Mouse (Mus musculus): ENCODE results near the gene Med11.
"Not testable (repeated sequence)": the region's sequence is repeated elsewhere in the genome, so short reads cannot be mapped to it uniquely, and the experiment has no call there.

The Med11 gene

GRCm38 (mm10) chr11:70451797-70452498 lies at the start of gene Med11:
Gene Med11, plus strand, starts transcription at chr11:70451919.
- in situ Hi-C loops (cut with MboI, MseI), result no loop called here

- in situ Hi-C loops (cut with MboI, MseI), result no loop called here
Observed at GRCm38 (mm10) chr11:70403598-70403997, 48.1 kb upstream of the Med11 start.

GRCm38 (mm10) chr11:70409594-70410296 lies 42.0 kb upstream of the Med11 start, which contains the start of gene Pelp1:
Gene Pelp1, minus strand, starts transcription at chr11:70410031.
- in situ Hi-C loops (cut with MboI, MseI), result loop anchor here (5.0 kb wide), 2 partner anchors 93 to 203 kb away; no protein-coding TSS in a partner anchor

GRCm38 (mm10) chr11:70410297-70410643 lies 41.4 kb upstream of the Med11 start:
- in situ Hi-C loops (cut with MboI, MseI), result loop anchor here (5.0 kb wide), 2 partner anchors 92 to 202 kb away; no protein-coding TSS in a partner anchor

- in situ Hi-C loops (cut with MboI, MseI), result loop anchor here (5.0 kb wide), 2 partner anchors 90 to 200 kb away; no protein-coding TSS in a partner anchor
Observed at GRCm38 (mm10) chr11:70412591-70412990, 39.1 kb upstream of the Med11 start.

GRCm38 (mm10) chr11:70413961-70414360 lies 37.8 kb upstream of the Med11 start:
- in situ Hi-C loops (cut with MboI, MseI), result loop anchor here (5.0 kb wide), 2 partner anchors 88 to 198 kb away; no protein-coding TSS in a partner anchor

GRCm38 (mm10) chr11:70418199-70418598 lies 33.5 kb upstream of the Med11 start:
- in situ Hi-C loops (cut with MboI, MseI), result no loop called here

- in situ Hi-C loops (cut with MboI, MseI), result no loop called here
Observed at GRCm38 (mm10) chr11:70419486-70419885, 32.2 kb upstream of the Med11 start.

GRCm38 (mm10) chr11:70426598-70426997 lies 25.1 kb upstream of the Med11 start:
- in situ Hi-C loops (cut with MboI, MseI), result not testable (repeated sequence)

- in situ Hi-C loops (cut with MboI, MseI), result loop anchor here (5.0 to 10.0 kb wide), 2 partner anchors 76 to 173 kb away; partner anchors contain the start of gene Tm4sf5
Observed at GRCm38 (mm10) chr11:70431574-70431973, 20.1 kb upstream of the Med11 start.

- in situ Hi-C loops (cut with MboI, MseI), result loop anchor here (5.0 to 10.0 kb wide), 2 partner anchors 75 to 173 kb away; partner anchors contain the start of gene Tm4sf5
Observed at GRCm38 (mm10) chr11:70432048-70432894, 19.4 kb upstream of the Med11 start, which contains the start of gene Arrb2. Gene Arrb2, plus strand, starts transcription at chr11:70432635.

- in situ Hi-C loops (cut with MboI, MseI), result loop anchor here (5.0 to 10.0 kb wide), 2 partner anchors 74 to 172 kb away; partner anchors contain the start of gene Tm4sf5
Observed at GRCm38 (mm10) chr11:70432895-70433568, 18.7 kb upstream of the Med11 start.

GRCm38 (mm10) chr11:70433569-70433943 lies 18.2 kb upstream of the Med11 start:
- in situ Hi-C loops (cut with MboI, MseI), result loop anchor here (5.0 to 10.0 kb wide), 2 partner anchors 74 to 171 kb away; partner anchors contain the start of gene Tm4sf5

- in situ Hi-C loops (cut with MboI, MseI), result loop anchor here (5.0 to 10.0 kb wide), 2 partner anchors 73 to 171 kb away; partner anchors contain the start of gene Tm4sf5
Observed at GRCm38 (mm10) chr11:70433951-70434350, 17.8 kb upstream of the Med11 start.

GRCm38 (mm10) chr11:70435476-70435875 lies 16.2 kb upstream of the Med11 start:
- in situ Hi-C loops (cut with MboI, MseI), result loop anchor here (5.0 to 10.0 kb wide), 2 partner anchors 169 to 1338 kb away; partner anchors contain the start of gene Per1

- in situ Hi-C loops (cut with MboI, MseI), result loop anchor here (5.0 to 10.0 kb wide), 2 partner anchors 167 to 1340 kb away; partner anchors contain the start of gene Per1
Observed at GRCm38 (mm10) chr11:70437426-70437825, 14.3 kb upstream of the Med11 start.

- in situ Hi-C loops (cut with MboI, MseI), result loop anchor here (5.0 to 10.0 kb wide), 2 partner anchors 166 to 1342 kb away; partner anchors contain the start of gene Per1
Observed at GRCm38 (mm10) chr11:70438728-70439374, 12.9 kb upstream of the Med11 start.

- in situ Hi-C loops (cut with MboI, MseI), result no loop called here
Observed at GRCm38 (mm10) chr11:70440637-70441036, 11.1 kb upstream of the Med11 start.

GRCm38 (mm10) chr11:70441882-70442281 lies 9.8 kb upstream of the Med11 start:
- in situ Hi-C loops (cut with MboI, MseI), result no loop called here

GRCm38 (mm10) chr11:70443964-70444363 lies 7.8 kb upstream of the Med11 start:
- in situ Hi-C loops (cut with MboI, MseI), result no loop called here
